Mouse (Mus musculus) stomach, postnatal 0 days (tissue): Measurements from ENCODE around the gene Tapt1. TPM values are rescaled to one million over a fixed set of nuclear protein-coding genes. Genes with fewer than 3 reads are reported as not detected.
"Not testable (repeated sequence)": the region's sequence is repeated elsewhere in the genome, so short reads cannot be mapped to it uniquely, and the experiment has no call there.

Experiments
- ATAC-seq: fragments of 200-750 bp; cut with Nextera tagmentation; 2 replicates; pipeline ENCODE4 v1.8.0; 2017; ENCODE audit not compliant: low FRiP score, low TSS enrichment
- DNase-seq: peaks from one replicate; pipeline ENCODE4 v3.0.0-alpha.2; 2016; ENCODE audit warnings: low spot score
- H3K27ac ChIP-seq: fragments of 300-500 bp; sonication (generic); replicated peaks from 2 replicates; pipeline ENCODE4 v1.5.1; 2014; ENCODE audit warnings: mild to moderate bottlenecking, control low read depth
- H3K27me3 ChIP-seq: fragments of 300-500 bp; sonication (generic); 2 replicates; pipeline ENCODE4 v1.6.1; 2014; ENCODE audit warnings: low read length; ENCODE audit not compliant: control insufficient read depth, insufficient read depth
- H3K36me3 ChIP-seq: fragments of 300-500 bp; sonication (generic); 2 replicates; pipeline ENCODE4 v1.6.1; 2014; ENCODE audit warnings: low read length, mixed read lengths; ENCODE audit not compliant: control insufficient read depth, insufficient read depth
- H3K4me1 ChIP-seq: fragments of 300-500 bp; sonication (generic); replicated peaks from 2 replicates; pipeline ENCODE4 v1.6.1; 2014; ENCODE audit warnings: antibody characterized with exemption; ENCODE audit not compliant: control insufficient read depth, insufficient read depth
- H3K4me2 ChIP-seq: fragments of 300-500 bp; sonication (generic); replicated peaks from 2 replicates; pipeline ENCODE4 v1.6.1; 2014; ENCODE audit warnings: low read depth, mild to moderate bottlenecking, control low read depth, moderate library complexity
- H3K4me3 ChIP-seq: fragments of 300-500 bp; sonication (generic); 2 replicates; pipeline ENCODE4 v1.5.1; 2014; ENCODE audit warnings: low read depth, low read length, control low read depth
- H3K9ac ChIP-seq: fragments of 300-500 bp; sonication (generic); 2 replicates; pipeline ENCODE4 v1.6.1; 2014; ENCODE audit warnings: mild to moderate bottlenecking, low read length, control low read depth, mixed read lengths
- H3K9me3 ChIP-seq: fragments of 300-500 bp; sonication (generic); 2 replicates; pipeline ENCODE4 v1.6.1; 2016; ENCODE audit warnings: low read length; ENCODE audit not compliant: control insufficient read depth
- CTCF ChIP-seq: IDR thresholded peaks from 2 replicates; pipeline ENCODE4 v1.5.1; 2016; ENCODE audit warnings: antibody characterized with exemption, low read depth, mild to moderate bottlenecking, moderate library complexity
- EP300 ChIP-seq: optimal IDR thresholded peaks from 2 replicates; pipeline ENCODE3; 2016; ENCODE audit warnings: antibody characterized with exemption
- WGBS: fragments of 180-500 bp; shearing (Covaris S2); extraction: QIAGEN DNeasy Blood & Tissue Kit; methylation state at CpG from one replicate; pipeline ENCODE4 v1.1.7; 2014; 5-methylcytosine and 5-hydroxymethylcytosine counted together
- polyA plus RNA-seq: library from polyadenylated mRNA; unstranded; fragments of >200 nt; fragmentation: Nextera tagmentation; extraction: Ambion mirVana; gene quantifications from 2 replicates; pipeline ENCODE4 v1.2.1, GENCODE M21; 2015

Gene Tapt1
- polyA plus RNA-seq, 1 experiment from 2014 or later, result 17.2 TPM

DNA sequence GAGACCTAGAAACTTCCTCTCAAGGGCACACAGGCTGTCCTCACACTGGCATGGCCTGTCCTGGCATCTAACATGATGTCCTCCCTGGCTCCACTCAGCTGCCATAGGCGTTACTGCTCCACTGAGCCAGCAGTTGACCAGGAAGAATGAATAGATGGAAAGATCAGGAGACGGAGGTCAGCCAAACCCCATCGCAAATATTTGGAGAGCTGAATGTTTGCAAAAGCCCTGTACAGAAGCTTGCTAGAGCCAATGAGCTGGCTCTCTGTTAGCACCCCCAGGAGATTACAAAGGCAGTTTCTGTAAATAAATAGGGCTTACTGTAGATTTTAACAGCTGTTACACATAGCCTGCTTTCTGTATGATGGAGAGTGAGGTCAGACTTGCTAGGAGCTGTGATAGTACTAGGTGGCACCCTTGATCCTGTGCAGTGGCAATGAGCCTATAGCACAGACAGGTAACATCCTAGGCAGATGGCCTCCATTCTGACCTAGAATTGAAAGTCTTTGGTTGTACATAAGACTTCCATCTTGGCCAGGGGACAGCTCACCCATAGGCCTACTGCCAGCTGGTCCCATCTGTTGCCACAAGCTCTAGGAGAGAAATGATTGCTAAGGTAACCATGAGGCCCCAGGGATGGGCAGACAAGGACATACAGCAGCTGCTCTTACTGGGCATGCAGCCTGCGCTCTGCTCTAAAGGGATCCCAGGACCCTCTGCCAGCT is 74.9 kb downstream of the Tapt1 start:
- Histone ChIP-seq H3K9ac (no peak overlapping the region), H3K4me1 (no peaks in the 10 kb centered on the region; the same call in 1 of the 2 replicates), H3K36me3 (no peaks in the 10 kb centered on the region), H3K9me3 (no peaks in the 10 kb centered on the region), H3K4me2 (no peak overlapping the region), H3K27ac (peak overlapping the region; percentile 56), H3K4me3 (no peak overlapping the region), H3K27me3 (no peaks in the 10 kb centered on the region)
- DNase-seq, result peak; percentile 81
- TF ChIP-seq EP300 (no peak), CTCF (peak; percentile 30)
- peak; percentile 93 for ATAC-seq
- 30% methylated on average over 4 of the region's 4 CpGs for WGBS

DNA sequence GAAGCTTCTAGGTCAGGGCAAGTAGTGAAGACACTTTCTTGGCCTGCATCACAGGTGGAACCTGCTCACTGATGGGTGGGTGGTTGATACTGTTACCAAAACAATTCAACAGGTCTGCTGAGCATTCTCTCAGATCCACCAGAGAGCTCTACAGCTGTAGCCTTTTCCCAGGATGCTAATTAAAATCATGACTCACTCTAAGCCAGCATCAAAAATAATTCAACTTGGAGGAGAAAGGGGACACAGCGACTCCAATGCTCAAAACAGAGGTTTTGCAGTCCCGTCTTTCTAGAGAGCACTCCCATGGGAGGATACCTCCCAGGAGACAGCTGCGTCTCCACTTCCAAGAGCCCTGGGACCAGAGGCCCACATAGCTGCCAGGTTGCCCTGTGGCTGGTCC is 78.7 kb downstream of the Tapt1 start:
- Histone ChIP-seq H3K9ac (no peak overlapping the region), H3K4me2 (no peak overlapping the region), H3K36me3 (no peaks in the 10 kb centered on the region), H3K4me3 (no peak overlapping the region), H3K4me1 (no peaks in the 10 kb centered on the region; the same call in 1 of the 2 replicates), H3K27ac (no peak overlapping the region), H3K27me3 (no peaks in the 10 kb centered on the region), H3K9me3 (no peaks in the 10 kb centered on the region)
- TF ChIP-seq CTCF (no peak), EP300 (no peak)
- DNase-seq, result no peak
- no peak for ATAC-seq
- 87% methylated on average over 3 of the region's 3 CpGs for WGBS

DNA sequence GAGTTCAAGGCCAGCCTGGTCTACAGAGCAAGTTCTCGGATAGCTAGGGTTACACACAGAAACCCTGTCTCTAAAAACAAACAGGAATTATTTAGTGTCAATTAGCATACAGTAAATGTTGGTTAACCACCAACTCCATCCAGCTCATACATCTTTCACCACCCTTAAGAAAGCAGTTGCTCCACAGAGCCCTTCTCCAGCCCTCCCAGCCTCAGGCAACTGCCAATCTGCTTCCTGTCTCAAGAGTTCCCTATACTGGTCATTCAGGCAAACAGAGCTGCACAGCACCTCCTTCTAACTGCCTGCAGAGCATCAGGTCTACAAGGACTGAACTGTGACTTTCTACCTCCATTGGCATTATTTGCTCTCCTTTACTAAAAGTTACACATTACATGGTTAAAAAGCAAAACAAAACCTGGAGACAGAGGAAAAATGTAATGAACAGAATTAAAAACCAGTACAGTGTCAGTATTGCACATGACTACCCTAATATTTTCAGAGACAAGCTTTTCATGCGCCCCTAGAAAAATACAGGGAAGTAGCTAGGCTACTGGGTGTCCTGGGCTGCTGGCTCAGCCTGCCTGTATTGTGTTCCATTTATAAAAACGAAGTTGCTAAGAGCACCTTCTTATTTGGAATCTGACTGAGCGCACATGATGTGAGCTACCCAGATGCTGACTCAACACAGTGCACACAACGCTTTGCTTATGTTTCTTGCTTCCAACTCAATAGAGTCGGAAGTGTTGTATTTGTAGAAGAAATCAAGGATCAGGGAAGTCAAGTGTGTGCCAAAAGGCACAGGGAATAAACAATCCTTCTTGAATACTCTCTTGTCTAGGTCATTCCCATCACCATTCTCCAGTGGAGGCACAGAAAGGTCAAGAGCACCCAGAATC is 79.7 kb downstream of the Tapt1 start:
- no peaks in the 10 kb centered on the region; the same call in 1 of the 2 replicates for H3K4me1 ChIP-seq
- no peaks in the 10 kb centered on the region for H3K36me3 ChIP-seq
- H3K9me3 ChIP-seq, result no peaks in the 10 kb centered on the region
- H3K4me2 ChIP-seq, result no peak overlapping the region
- H3K27ac ChIP-seq, result peak overlapping the region; percentile 53; the same call in 1 of the 2 replicates
- H3K9ac ChIP-seq, result no peak overlapping the region
- no peak for TF ChIP-seq EP300
- no peak for TF ChIP-seq CTCF
- no peak overlapping the region for H3K4me3 ChIP-seq
- 46% methylated on average over 6 of the region's 6 CpGs for whole genome bisulfite sequencing
- peak; percentile 25 for DNase-seq
- peak; percentile 31 for ATAC-seq
- H3K27me3 ChIP-seq, result no peaks in the 10 kb centered on the region

DNA sequence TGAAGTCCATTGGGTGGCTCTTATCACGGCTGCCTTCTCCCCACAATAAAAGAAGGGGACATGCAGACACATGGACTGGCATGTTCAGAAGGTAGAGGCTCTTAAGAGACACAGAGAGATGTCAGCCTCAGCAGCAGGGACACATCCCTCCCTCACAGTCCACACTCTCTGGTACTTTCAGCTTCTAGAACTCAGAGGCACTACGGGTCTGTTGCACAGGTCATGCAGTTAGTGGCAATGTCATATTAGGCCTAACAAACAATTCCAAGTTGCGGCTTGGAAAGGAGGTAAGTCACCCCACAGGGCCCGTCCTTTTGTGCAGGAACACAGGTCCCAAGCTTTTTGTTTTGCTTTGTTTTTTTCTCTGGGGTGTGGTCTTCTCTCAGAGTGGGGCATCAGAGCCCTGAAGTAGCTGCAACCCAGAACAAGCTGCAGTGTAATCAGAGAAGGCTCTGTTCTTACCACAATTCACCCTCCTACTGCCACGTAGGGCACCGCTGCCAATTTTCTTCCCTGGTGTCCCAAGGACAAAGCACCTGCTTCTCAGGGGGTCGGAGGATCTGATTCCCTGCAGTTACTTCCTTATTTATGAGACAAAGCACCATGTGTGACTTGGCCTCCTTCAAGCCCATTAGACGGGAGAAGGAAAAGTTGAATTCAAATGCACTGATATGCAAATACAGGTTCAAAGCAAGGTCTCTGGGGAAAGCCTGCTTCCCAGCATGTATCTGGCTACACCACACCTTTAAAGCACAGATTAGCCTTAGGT is 82.8 kb downstream of the Tapt1 start:
- no peaks in the 10 kb centered on the region for H3K4me1 ChIP-seq
- H3K9me3 ChIP-seq, result no peaks in the 10 kb centered on the region
- ATAC-seq (peak; percentile 91), DNase-seq (peak; percentile 76)
- no peaks in the 10 kb centered on the region for H3K36me3 ChIP-seq
- H3K4me3 ChIP-seq, result no peak overlapping the region
- H3K27ac ChIP-seq, result peak overlapping the region; percentile 76
- no peak for TF ChIP-seq CTCF
- TF ChIP-seq EP300, result no peak
- no peak overlapping the region for H3K4me2 ChIP-seq
- no peaks in the 10 kb centered on the region for H3K27me3 ChIP-seq
- WGBS, result 43% methylated on average over 8 of the region's 8 CpGs
- no peak overlapping the region for H3K9ac ChIP-seq

DNA sequence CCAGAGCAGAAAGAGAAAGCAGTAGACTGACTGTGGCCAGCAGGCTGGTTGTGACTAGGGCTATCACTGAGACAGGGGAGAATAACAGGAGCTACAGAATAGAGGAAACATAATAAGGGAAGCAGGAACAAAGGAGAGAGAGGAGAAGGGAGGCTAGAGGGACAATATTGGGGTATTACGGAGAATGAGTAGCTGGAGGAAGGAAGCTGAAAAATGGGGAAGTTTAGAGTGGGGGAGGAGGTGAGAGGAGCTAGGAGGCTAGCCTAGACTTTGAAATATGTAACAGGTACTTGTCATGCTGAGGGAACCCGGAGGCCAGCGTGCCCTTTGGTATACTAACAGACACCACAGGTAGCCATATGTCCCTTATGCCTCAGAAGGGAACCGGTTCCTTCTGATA is 98.9 kb downstream of the Tapt1 start:
- DNase-seq (no peak), ATAC-seq (no peak)
- Histone ChIP-seq H3K9ac (no peak overlapping the region), H3K27ac (no peak overlapping the region), H3K4me2 (no peak overlapping the region), H3K36me3 (no peaks in the 10 kb centered on the region), H3K4me1 (no peaks in the 10 kb centered on the region), H3K9me3 (no peaks in the 10 kb centered on the region), H3K27me3 (no peaks in the 10 kb centered on the region), H3K4me3 (no peak overlapping the region)
- TF ChIP-seq CTCF, result no peak
- TF ChIP-seq EP300, result no peak
- WGBS, result 77% methylated on average over 4 of the region's 4 CpGs

DNA sequence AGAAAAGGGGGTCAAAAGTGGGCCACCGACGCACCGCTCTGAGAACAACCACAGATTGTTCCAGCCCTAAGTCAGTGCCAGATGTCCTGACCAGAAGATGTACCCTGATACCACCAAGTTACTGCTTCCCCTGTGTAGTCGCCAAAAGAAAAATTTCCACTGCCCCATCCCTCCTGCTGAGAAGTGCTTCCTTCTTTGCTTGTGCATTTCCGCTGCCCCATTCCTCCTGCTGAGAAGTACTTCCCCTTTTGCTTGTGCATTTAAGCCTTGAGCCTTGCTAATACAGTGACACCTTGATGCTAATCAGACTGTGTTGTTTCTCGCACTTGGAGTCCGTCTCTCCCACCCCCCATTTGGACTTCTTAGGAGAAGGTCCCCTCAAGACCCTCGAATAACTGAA is 99.9 kb downstream of the Tapt1 start:
- H3K9ac ChIP-seq, H3K9me3 ChIP-seq, H3K27me3 ChIP-seq, ATAC-seq, H3K36me3 ChIP-seq, H3K27ac ChIP-seq, H3K4me3 ChIP-seq, H3K4me1 ChIP-seq, DNase-seq, H3K4me2 ChIP-seq: not testable (repeated sequence)
- WGBS, result 91% methylated on average over 8 of the region's 8 CpGs

Other genes starting within 250 kb of the Tapt1 start
- 312 and 346 TPM in 2 replicates for gene Fgfbp1, start 244.8 kb downstream of the Tapt1 start, polyA plus RNA-seq
- 52.3 and 52.7 TPM in 2 replicates for gene Prom1, start 124.6 kb downstream of the Tapt1 start, polyA plus RNA-seq